Mouse (Mus musculus): Measurements from ENCODE around the gene Dnah12. TPM values are rescaled to one million over a fixed set of nuclear protein-coding genes. Genes with fewer than 3 reads are reported as not detected.
A peak's percentile ranks its signal among the peaks of the same experiment; 100 is the strongest.
"Not testable (repeated sequence)": the region's sequence is repeated elsewhere in the genome, so short reads cannot be mapped to it uniquely, and the experiment has no call there.

Gene Dnah12
- polyA plus RNA-seq, 1 experiment from 2014 or later = 0.19 TPM

- Histone ChIP-seq H3K9ac (replicated peaks) (peak within 1 kb of the TSS; percentile 89), H3K36me3 (peaks cover 13% of the 10 kb centered on the region), H3K27ac (replicated peaks) (peak within 1 kb of the TSS; percentile 93), H3K27me3 (replicated peaks) (no peaks in the 10 kb centered on the region), H3K4me1 (peaks cover 32% of the 10 kb centered on the region), H3K4me3 (replicated peaks) (peak within 1 kb of the TSS; percentile 99), H3K9me3 (replicated peaks) (no peaks in the 10 kb centered on the region), H3K4me2 (peak within 1 kb of the TSS; percentile 98)
- under 1% methylated on average over 70 of the region's 70 CpGs for WGBS
- peak; percentile 96 for ATAC-seq (ENCODE audit: low FRiP score)
Measured at GRCm38 (mm10) chr14:26669292-26670073, 23.6 kb upstream of the Dnah12 start, which contains the start of gene Pde12. Gene Pde12 (minus strand): TSS chr14:26669883.

- no peak overlapping the region for H3K9ac ChIP-seq (replicated peaks)
- H3K4me2 ChIP-seq = no peak overlapping the region
- no peaks in the 10 kb centered on the region for H3K9me3 ChIP-seq (replicated peaks)
- H3K27me3 ChIP-seq (replicated peaks) = no peaks in the 10 kb centered on the region
- peaks cover 1% of the 10 kb centered on the region; the same call in 1 of the 2 replicates for H3K36me3 ChIP-seq
- H3K4me3 ChIP-seq (replicated peaks) = no peak overlapping the region
- H3K27ac ChIP-seq (replicated peaks) = no peak overlapping the region
- no peak for ATAC-seq (ENCODE audit: low FRiP score)
- H3K4me1 ChIP-seq = peaks cover 30% of the 10 kb centered on the region
Measured at GRCm38 (mm10) chr14:26670964-26671363, 22.1 kb upstream of the Dnah12 start.

- peaks cover 21% of the 10 kb centered on the region for H3K4me1 ChIP-seq
- H3K27me3 ChIP-seq (replicated peaks); H3K4me2 ChIP-seq; H3K9ac ChIP-seq (replicated peaks); ATAC-seq (ENCODE audit: low FRiP score); H3K9me3 ChIP-seq (replicated peaks); H3K27ac ChIP-seq (replicated peaks); H3K36me3 ChIP-seq; H3K4me3 ChIP-seq (replicated peaks): not testable (repeated sequence)
- 73% methylated on average over 17 of the region's 17 CpGs for WGBS
Measured at GRCm38 (mm10) chr14:26671870-26672615, 21.0 kb upstream of the Dnah12 start.

- not testable (repeated sequence) for ATAC-seq (ENCODE audit: low FRiP score); H3K36me3 ChIP-seq; H3K27ac ChIP-seq (replicated peaks); H3K4me3 ChIP-seq (replicated peaks); H3K9ac ChIP-seq (replicated peaks); H3K4me1 ChIP-seq; H3K9me3 ChIP-seq (replicated peaks); H3K4me2 ChIP-seq; H3K27me3 ChIP-seq (replicated peaks)
- 92% methylated on average over 2 of the region's 2 CpGs for WGBS
Measured at GRCm38 (mm10) chr14:26674476-26675169, 18.5 kb upstream of the Dnah12 start.

GRCm38 (mm10) chr14:26675371-26675770, 17.7 kb upstream of the Dnah12 start:
- Histone ChIP-seq H3K4me2 (no peak overlapping the region), H3K36me3 (no peaks in the 10 kb centered on the region), H3K27me3 (replicated peaks) (no peaks in the 10 kb centered on the region), H3K4me1 (peaks cover 4% of the 10 kb centered on the region), H3K9me3 (replicated peaks) (no peaks in the 10 kb centered on the region), H3K4me3 (replicated peaks) (no peak overlapping the region), H3K9ac (replicated peaks) (no peak overlapping the region), H3K27ac (replicated peaks) (no peak overlapping the region)
- no peak for ATAC-seq (ENCODE audit: low FRiP score)
- 25% methylated on average over 12 of the region's 12 CpGs for WGBS

GRCm38 (mm10) chr14:26675791-26676190, 17.3 kb upstream of the Dnah12 start:
- no peak overlapping the region for H3K4me3 ChIP-seq (replicated peaks)
- 76% methylated on average over 5 of the region's 5 CpGs for WGBS
- no peaks in the 10 kb centered on the region for H3K9me3 ChIP-seq (replicated peaks)
- H3K27ac ChIP-seq (replicated peaks) = no peak overlapping the region
- no peaks in the 10 kb centered on the region for H3K4me1 ChIP-seq
- no peaks in the 10 kb centered on the region for H3K36me3 ChIP-seq
- no peak overlapping the region for H3K9ac ChIP-seq (replicated peaks)
- H3K4me2 ChIP-seq = no peak overlapping the region
- no peak for ATAC-seq (ENCODE audit: low FRiP score)
- H3K27me3 ChIP-seq (replicated peaks) = no peaks in the 10 kb centered on the region

GRCm38 (mm10) chr14:26690727-26691126, 2.3 kb upstream of the Dnah12 start:
- no peaks in the 10 kb centered on the region for H3K27me3 ChIP-seq (replicated peaks)
- no peaks in the 10 kb centered on the region for H3K9me3 ChIP-seq (replicated peaks)
- 68% methylated on average over 2 of the region's 2 CpGs for WGBS
- no peak overlapping the region for H3K4me3 ChIP-seq (replicated peaks)
- H3K4me1 ChIP-seq = no peaks in the 10 kb centered on the region
- no peak overlapping the region for H3K4me2 ChIP-seq
- H3K36me3 ChIP-seq = no peaks in the 10 kb centered on the region
- no peak for ATAC-seq (ENCODE audit: low FRiP score)
- H3K27ac ChIP-seq (replicated peaks) = no peak overlapping the region
- H3K9ac ChIP-seq (replicated peaks) = no peak overlapping the region

GRCm38 (mm10) chr14:26691363-26691762, 1.7 kb upstream of the Dnah12 start:
- no peaks in the 10 kb centered on the region for H3K27me3 ChIP-seq (replicated peaks)
- H3K9me3 ChIP-seq (replicated peaks) = no peaks in the 10 kb centered on the region
- WGBS = 49% methylated on average over 2 of the region's 2 CpGs
- no peak overlapping the region for H3K4me2 ChIP-seq
- H3K4me3 ChIP-seq (replicated peaks) = no peak overlapping the region
- H3K9ac ChIP-seq (replicated peaks) = no peak overlapping the region
- H3K36me3 ChIP-seq = no peaks in the 10 kb centered on the region
- no peaks in the 10 kb centered on the region for H3K4me1 ChIP-seq
- no peak overlapping the region for H3K27ac ChIP-seq (replicated peaks)
- ATAC-seq (ENCODE audit: low FRiP score) = no peak

- Histone ChIP-seq H3K9ac (replicated peaks) (no peak overlapping the region), H3K36me3 (no peaks in the 10 kb centered on the region), H3K4me2 (no peak overlapping the region), H3K27ac (replicated peaks) (no peak overlapping the region), H3K4me1 (no peaks in the 10 kb centered on the region), H3K9me3 (replicated peaks) (no peaks in the 10 kb centered on the region), H3K4me3 (replicated peaks) (no peak overlapping the region), H3K27me3 (replicated peaks) (no peaks in the 10 kb centered on the region)
- ATAC-seq (ENCODE audit: low FRiP score) = no peak
Measured at GRCm38 (mm10) chr14:26697912-26698311, 4.8 kb downstream of the Dnah12 start.

GRCm38 (mm10) chr14:26705246-26705645, 12.2 kb downstream of the Dnah12 start:
- not testable (repeated sequence) for H3K4me1 ChIP-seq; ATAC-seq (ENCODE audit: low FRiP score); H3K9me3 ChIP-seq (replicated peaks); H3K27me3 ChIP-seq (replicated peaks); H3K4me2 ChIP-seq; H3K27ac ChIP-seq (replicated peaks); H3K36me3 ChIP-seq; H3K9ac ChIP-seq (replicated peaks); H3K4me3 ChIP-seq (replicated peaks)
- 86% methylated on average over 5 of the region's 5 CpGs for WGBS

- not testable (repeated sequence) for H3K36me3 ChIP-seq; H3K27ac ChIP-seq (replicated peaks); ATAC-seq (ENCODE audit: low FRiP score); H3K9me3 ChIP-seq (replicated peaks); H3K27me3 ChIP-seq (replicated peaks); H3K9ac ChIP-seq (replicated peaks); H3K4me2 ChIP-seq; H3K4me3 ChIP-seq (replicated peaks); H3K4me1 ChIP-seq
- 60% methylated on average over 2 of the region's 2 CpGs for WGBS
Measured at GRCm38 (mm10) chr14:26719696-26720095, 26.6 kb downstream of the Dnah12 start.

- H3K27me3 ChIP-seq (replicated peaks) = no peaks in the 10 kb centered on the region
- no peaks in the 10 kb centered on the region for H3K4me1 ChIP-seq
- no peaks in the 10 kb centered on the region for H3K9me3 ChIP-seq (replicated peaks)
- no peak overlapping the region for H3K27ac ChIP-seq (replicated peaks)
- H3K4me2 ChIP-seq = no peak overlapping the region
- WGBS = 92% methylated on average over 3 of the region's 3 CpGs
- no peaks in the 10 kb centered on the region for H3K36me3 ChIP-seq
- ATAC-seq (ENCODE audit: low FRiP score) = no peak
- H3K9ac ChIP-seq (replicated peaks) = no peak overlapping the region
- no peak overlapping the region for H3K4me3 ChIP-seq (replicated peaks)
Measured at GRCm38 (mm10) chr14:26724898-26725297, 31.8 kb downstream of the Dnah12 start.
